Mouse (Mus musculus): ENCODE measurements at regions not wholly inside any gene's neighbourhood (a gene's known extent, or its start where the extent isn't known, plus 50 kb on each side); places are given as distances from the start of the nearest gene placed in this dataset.

- Histone ChIP-seq H3K27ac (no peak overlapping the region), H3K4me3 (no peak overlapping the region), H3K4me2 (replicated peaks) (no peak overlapping the region), H3K9me3 (no peaks in the 10 kb centered on the region), H3K9ac (no peak overlapping the region), H3K27me3 (replicated peaks) (no peaks in the 10 kb centered on the region), H3K36me3 (no peaks in the 10 kb centered on the region), H3K4me1 (no peaks in the 10 kb centered on the region)
- ATAC-seq (ENCODE audit: low FRiP score, low read depth), result no peak
- WGBS, result 51% methylated on average over 1 of the region's 1 CpGs
These were observed 1253.7 kb upstream of the Nr2f1 start for GRCm38 (mm10) chr13:79453227-79453626.

GRCm38 (mm10) chr13:79443113-79443512 is 1243.6 kb upstream of the Nr2f1 start:
- no peak overlapping the region for H3K4me2 ChIP-seq (replicated peaks)
- no peaks in the 10 kb centered on the region for H3K36me3 ChIP-seq
- no peak for ATAC-seq (ENCODE audit: low FRiP score, low read depth)
- H3K9me3 ChIP-seq, result no peaks in the 10 kb centered on the region
- H3K27ac ChIP-seq, result no peak overlapping the region
- no peak overlapping the region for H3K4me3 ChIP-seq
- no peaks in the 10 kb centered on the region for H3K4me1 ChIP-seq
- H3K9ac ChIP-seq, result no peak overlapping the region
- no peaks in the 10 kb centered on the region for H3K27me3 ChIP-seq (replicated peaks)
- WGBS, result 89% methylated on average over 3 of the region's 3 CpGs

- H3K9ac ChIP-seq, result no peak overlapping the region
- no peaks in the 10 kb centered on the region for H3K4me1 ChIP-seq
- WGBS, result 80% methylated on average over 2 of the region's 2 CpGs
- no peak for ATAC-seq (ENCODE audit: low FRiP score, low read depth)
- no peak overlapping the region for H3K4me2 ChIP-seq (replicated peaks)
- no peak overlapping the region for H3K4me3 ChIP-seq
- H3K27ac ChIP-seq, result no peak overlapping the region
- no peaks in the 10 kb centered on the region for H3K36me3 ChIP-seq
- no peaks in the 10 kb centered on the region for H3K27me3 ChIP-seq (replicated peaks)
- no peaks in the 10 kb centered on the region for H3K9me3 ChIP-seq
These were observed 1243.1 kb upstream of the Nr2f1 start for GRCm38 (mm10) chr13:79442701-79443100.

GRCm38 (mm10) chr13:79431465-79431864 is 1231.9 kb upstream of the Nr2f1 start:
- Histone ChIP-seq H3K27ac (no peak overlapping the region), H3K9ac (no peak overlapping the region), H3K4me3 (no peak overlapping the region), H3K9me3 (no peaks in the 10 kb centered on the region), H3K36me3 (no peaks in the 10 kb centered on the region), H3K4me2 (replicated peaks) (no peak overlapping the region), H3K27me3 (replicated peaks) (no peaks in the 10 kb centered on the region), H3K4me1 (no peaks in the 10 kb centered on the region)
- WGBS, result 38% methylated on average over 3 of the region's 3 CpGs
- no peak for ATAC-seq (ENCODE audit: low FRiP score, low read depth)

GRCm38 (mm10) chr13:79430987-79431386 is 1231.4 kb upstream of the Nr2f1 start:
- WGBS, result 18% methylated on average over 2 of the region's 2 CpGs
- H3K27me3 ChIP-seq (replicated peaks), result no peaks in the 10 kb centered on the region
- no peaks in the 10 kb centered on the region for H3K4me1 ChIP-seq
- H3K9me3 ChIP-seq, result no peaks in the 10 kb centered on the region
- H3K4me2 ChIP-seq (replicated peaks), result no peak overlapping the region
- ATAC-seq (ENCODE audit: low FRiP score, low read depth), result no peak
- H3K36me3 ChIP-seq, result no peaks in the 10 kb centered on the region
- H3K27ac ChIP-seq, result no peak overlapping the region
- no peak overlapping the region for H3K9ac ChIP-seq
- no peak overlapping the region for H3K4me3 ChIP-seq

GRCm38 (mm10) chr13:79430562-79430961 is 1231.0 kb upstream of the Nr2f1 start:
- H3K36me3 ChIP-seq, result no peaks in the 10 kb centered on the region
- H3K9me3 ChIP-seq, result no peaks in the 10 kb centered on the region
- no peaks in the 10 kb centered on the region for H3K27me3 ChIP-seq (replicated peaks)
- H3K27ac ChIP-seq, result no peak overlapping the region
- no peak overlapping the region for H3K4me2 ChIP-seq (replicated peaks)
- H3K4me1 ChIP-seq, result no peaks in the 10 kb centered on the region
- WGBS, result 38% methylated on average over 1 of the region's 1 CpGs
- H3K9ac ChIP-seq, result no peak overlapping the region
- no peak overlapping the region for H3K4me3 ChIP-seq
- ATAC-seq (ENCODE audit: low FRiP score, low read depth), result no peak

- no peak overlapping the region for H3K4me2 ChIP-seq (replicated peaks)
- H3K27ac ChIP-seq, result no peak overlapping the region
- H3K4me1 ChIP-seq, result no peaks in the 10 kb centered on the region
- no peak for ATAC-seq (ENCODE audit: low FRiP score, low read depth)
- no peak overlapping the region for H3K4me3 ChIP-seq
- 62% methylated on average over 2 of the region's 2 CpGs for WGBS
- H3K9ac ChIP-seq, result no peak overlapping the region
- no peaks in the 10 kb centered on the region for H3K27me3 ChIP-seq (replicated peaks)
- no peaks in the 10 kb centered on the region for H3K9me3 ChIP-seq
- H3K36me3 ChIP-seq, result no peaks in the 10 kb centered on the region
These were observed 1218.3 kb upstream of the Nr2f1 start for GRCm38 (mm10) chr13:79417841-79418240.

GRCm38 (mm10) chr13:79400082-79400481 is 1200.5 kb upstream of the Nr2f1 start:
- Histone ChIP-seq H3K4me3 (no peak overlapping the region), H3K36me3 (no peaks in the 10 kb centered on the region), H3K27ac (no peak overlapping the region), H3K9me3 (no peaks in the 10 kb centered on the region; the same call in 1 of the 2 replicates), H3K4me1 (no peaks in the 10 kb centered on the region), H3K9ac (no peak overlapping the region), H3K27me3 (replicated peaks) (no peaks in the 10 kb centered on the region), H3K4me2 (replicated peaks) (no peak overlapping the region)
- ATAC-seq (ENCODE audit: low FRiP score, low read depth), result no peak
- WGBS, result 84% methylated on average over 1 of the region's 1 CpGs

- Histone ChIP-seq H3K27ac (no peak overlapping the region), H3K4me2 (replicated peaks) (no peak overlapping the region), H3K27me3 (replicated peaks) (no peaks in the 10 kb centered on the region), H3K9me3 (no peaks in the 10 kb centered on the region; the same call in 1 of the 2 replicates), H3K36me3 (no peaks in the 10 kb centered on the region), H3K4me1 (no peaks in the 10 kb centered on the region), H3K4me3 (no peak overlapping the region), H3K9ac (no peak overlapping the region)
- 0 out of 2 replicates have a peak, but pooled peaks have one; percentile 21 for ATAC-seq (ENCODE audit: low FRiP score, low read depth)
- WGBS, result 30% methylated on average over 3 of the region's 3 CpGs
These were observed 1194.4 kb upstream of the Nr2f1 start for GRCm38 (mm10) chr13:79393938-79394337.

GRCm38 (mm10) chr13:79387928-79388327 is 1188.4 kb upstream of the Nr2f1 start:
- H3K9me3 ChIP-seq, result no peaks in the 10 kb centered on the region
- no peak overlapping the region for H3K27ac ChIP-seq
- no peaks in the 10 kb centered on the region for H3K4me1 ChIP-seq
- H3K9ac ChIP-seq, result no peak overlapping the region
- no peak overlapping the region for H3K4me3 ChIP-seq
- no peaks in the 10 kb centered on the region for H3K27me3 ChIP-seq (replicated peaks)
- H3K36me3 ChIP-seq, result no peaks in the 10 kb centered on the region
- ATAC-seq (ENCODE audit: low FRiP score, low read depth), result no peak; the same call in 1 of the 2 replicates
- H3K4me2 ChIP-seq (replicated peaks), result no peak overlapping the region

- no peaks in the 10 kb centered on the region for H3K27me3 ChIP-seq (replicated peaks)
- no peak for ATAC-seq (ENCODE audit: low FRiP score, low read depth)
- H3K4me2 ChIP-seq (replicated peaks), result no peak overlapping the region
- 0 out of 2 replicates have a peak, but pooled peaks cover 6% of the 10 kb centered on the region for H3K4me1 ChIP-seq
- no peak overlapping the region for H3K9ac ChIP-seq
- no peak overlapping the region for H3K27ac ChIP-seq
- 71% methylated on average over 8 of the region's 8 CpGs for whole genome bisulfite sequencing
- H3K9me3 ChIP-seq, result no peaks in the 10 kb centered on the region
- H3K36me3 ChIP-seq, result no peaks in the 10 kb centered on the region
- no peak overlapping the region for H3K4me3 ChIP-seq
These were observed 1141.9 kb upstream of the Nr2f1 start for GRCm38 (mm10) chr13:79341494-79341893.

- 42% methylated on average over 4 of the region's 4 CpGs for WGBS
- Histone ChIP-seq H3K27ac (no peak overlapping the region), H3K4me3 (no peak overlapping the region), H3K9me3 (no peaks in the 10 kb centered on the region), H3K36me3 (no peaks in the 10 kb centered on the region), H3K4me2 (replicated peaks) (no peak overlapping the region), H3K27me3 (replicated peaks) (no peaks in the 10 kb centered on the region), H3K9ac (no peak overlapping the region), H3K4me1 (0 out of 2 replicates have a peak, but pooled peaks cover under 1% of the 10 kb centered on the region)
- ATAC-seq (ENCODE audit: low FRiP score, low read depth), result no peak
These were observed 1140.9 kb upstream of the Nr2f1 start for GRCm38 (mm10) chr13:79340459-79340858.

- H3K4me1 ChIP-seq, result no peaks in the 10 kb centered on the region
- no peak overlapping the region for H3K4me2 ChIP-seq (replicated peaks)
- H3K4me3 ChIP-seq, result no peak overlapping the region
- H3K27me3 ChIP-seq (replicated peaks), result no peaks in the 10 kb centered on the region
- no peak overlapping the region for H3K9ac ChIP-seq
- H3K9me3 ChIP-seq, result no peaks in the 10 kb centered on the region
- WGBS, result 57% methylated on average over 4 of the region's 4 CpGs
- H3K36me3 ChIP-seq, result no peaks in the 10 kb centered on the region
- no peak for ATAC-seq (ENCODE audit: low FRiP score, low read depth)
- no peak overlapping the region for H3K27ac ChIP-seq
These were observed 1140.2 kb upstream of the Nr2f1 start for GRCm38 (mm10) chr13:79339793-79340192.
